Mouse (Mus musculus) ES-Bruce4 (cell line): ENCODE data around the gene Aff3. TPM values are rescaled to one million over a fixed set of nuclear protein-coding genes. Genes with fewer than 3 reads are reported as not detected.

ENCODE experiments used
- H3K27ac ChIP-seq: 2 replicates; pipeline ENCODE4 v1.5.1; 2012; ENCODE audit warnings: low read length, inconsistent platforms; ENCODE audit not compliant: insufficient read depth
- H3K27me3 ChIP-seq: 2 replicates; pipeline ENCODE4 v1.6.1; 2012; ENCODE audit warnings: mild to moderate bottlenecking, low read length, inconsistent platforms; ENCODE audit not compliant: control insufficient read depth, poor library complexity, insufficient read depth, severe bottlenecking
- H3K36me3 ChIP-seq: 2 replicates; pipeline ENCODE4 v1.6.1; 2012; ENCODE audit warnings: inconsistent platforms, mild to moderate bottlenecking, low read length, moderate library complexity; ENCODE audit not compliant: control insufficient read depth, poor library complexity, insufficient read depth, severe bottlenecking
- H3K4me1 ChIP-seq: one replicate; pipeline ENCODE4 v1.8.1; 2011; ENCODE audit warnings: low read length; ENCODE audit not compliant: control insufficient read depth, insufficient read depth
- H3K4me3 ChIP-seq: 2 replicates; pipeline ENCODE4 v1.5.1; 2011; ENCODE audit warnings: low read depth, mild to moderate bottlenecking, low read length
- H3K9ac ChIP-seq: 2 replicates; pipeline ENCODE4 v1.6.1; 2012; ENCODE audit warnings: low read depth, mild to moderate bottlenecking, inconsistent platforms; ENCODE audit not compliant: poor library complexity, severe bottlenecking
- H3K9me3 ChIP-seq: replicated peaks from 2 replicates; pipeline ENCODE4 v1.6.1; 2012; ENCODE audit warnings: mild to moderate bottlenecking, low read length, inconsistent platforms; ENCODE audit not compliant: control insufficient read depth, poor library complexity, insufficient read depth, severe bottlenecking
- CTCF ChIP-seq: IDR thresholded peaks from one replicate; pipeline ENCODE4 v1.8.1; 2011; ENCODE audit warnings: low read depth, low read length
- EP300 ChIP-seq: IDR thresholded peaks from 2 replicates; pipeline ENCODE4 v1.6.1; 2011; ENCODE audit warnings: low read depth, low read length; ENCODE audit not compliant: insufficient read depth
- POLR2A ChIP-seq: IDR thresholded peaks from one replicate; pipeline ENCODE4 v1.8.1; 2011; ENCODE audit warnings: low read length; ENCODE audit not compliant: insufficient read depth
- polyA plus RNA-seq: library from polyadenylated mRNA; stranded (reverse); fragments of >200 nt; gene quantifications from 2 replicates; pipeline ENCODE4 v1.2.4, GENCODE M21; 2011; ENCODE audit warnings: low read depth; ENCODE audit not compliant: missing spikeins, insufficient read depth, insufficient read length

Aff3 gene
- polyA plus RNA-seq, 1 experiment: 9.2 TPM

GRCm38 (mm10) chr1:38470817-38471216 lies 193.9 kb downstream of the Aff3 start:
- no peak overlapping the region for H3K4me3 ChIP-seq
- H3K4me1 ChIP-seq: no peaks in the 10 kb centered on the region
- no peaks in the 10 kb centered on the region for H3K27me3 ChIP-seq
- H3K9ac ChIP-seq: no peak overlapping the region
- no peaks in the 10 kb centered on the region for H3K36me3 ChIP-seq
- H3K27ac ChIP-seq: no peak overlapping the region
- no peak for TF ChIP-seq EP300
- no peak for TF ChIP-seq CTCF
- TF ChIP-seq POLR2A: no peak
- no peaks in the 10 kb centered on the region for H3K9me3 ChIP-seq

DNA sequence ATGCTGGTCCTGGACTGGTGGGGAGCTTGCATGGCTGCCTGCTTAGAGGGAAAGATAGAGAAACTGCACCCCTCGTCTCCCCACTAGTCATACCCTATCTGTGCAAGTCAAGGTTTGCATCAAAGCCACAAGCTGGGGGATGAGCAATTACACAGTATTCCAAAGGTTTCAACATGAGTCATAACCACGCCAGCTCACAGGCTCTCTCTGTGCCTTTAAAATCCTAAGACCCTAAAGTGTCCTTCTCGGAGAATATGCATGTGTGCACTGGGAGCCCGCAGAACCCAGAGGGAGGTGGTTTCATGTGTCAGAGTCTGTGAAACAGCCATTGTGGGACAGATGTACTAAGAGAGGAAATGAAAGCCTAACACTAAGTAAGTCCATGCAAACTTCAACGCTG lies 194.6 kb downstream of the Aff3 start:
- TF ChIP-seq CTCF: no peak
- no peak for TF ChIP-seq EP300
- TF ChIP-seq POLR2A: no peak
- no peaks in the 10 kb centered on the region for H3K36me3 ChIP-seq
- H3K4me1 ChIP-seq: no peaks in the 10 kb centered on the region
- H3K27me3 ChIP-seq: no peaks in the 10 kb centered on the region
- H3K4me3 ChIP-seq: no peak overlapping the region
- no peak overlapping the region for H3K27ac ChIP-seq
- no peak overlapping the region for H3K9ac ChIP-seq
- H3K9me3 ChIP-seq: no peaks in the 10 kb centered on the region

DNA sequence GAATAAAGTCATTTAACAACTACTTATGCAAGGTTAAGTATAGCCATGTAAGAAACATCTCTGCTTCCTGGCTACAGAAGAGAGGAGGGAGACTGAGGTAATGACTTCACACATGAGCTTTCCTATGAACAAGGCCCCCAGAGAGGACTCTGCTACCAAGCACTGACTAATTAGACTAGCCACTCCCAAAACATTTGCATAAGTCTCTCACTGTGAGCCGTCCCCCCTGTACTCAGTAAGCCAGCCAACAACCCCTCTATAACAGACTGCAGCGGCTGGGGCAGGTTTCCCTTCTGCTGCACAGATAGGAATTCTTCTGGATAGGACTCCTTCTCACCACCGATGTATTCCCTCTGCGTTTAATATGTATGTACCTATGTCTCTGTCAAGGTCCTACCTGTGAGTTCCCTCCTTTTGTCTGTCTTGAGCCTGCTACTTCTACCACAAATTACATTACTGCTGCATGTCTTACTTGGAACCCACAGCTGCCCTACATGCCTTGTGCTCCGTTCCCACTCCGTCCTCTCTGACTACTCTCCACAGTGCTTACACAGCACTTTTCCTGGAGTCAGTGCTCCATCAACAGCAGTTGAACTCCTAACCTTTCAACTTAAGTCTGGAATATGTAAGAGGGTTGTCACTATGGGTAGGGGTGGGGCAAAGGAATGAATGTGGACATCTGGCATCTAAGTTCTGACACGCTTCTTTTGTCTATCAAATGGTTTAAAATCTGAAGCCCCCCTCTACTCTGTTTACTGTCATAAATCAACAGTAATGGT lies 197.3 kb downstream of the Aff3 start:
- Histone ChIP-seq H3K27ac (no peak overlapping the region), H3K27me3 (no peaks in the 10 kb centered on the region), H3K4me3 (no peak overlapping the region), H3K36me3 (no peaks in the 10 kb centered on the region), H3K4me1 (no peaks in the 10 kb centered on the region), H3K9me3 (no peaks in the 10 kb centered on the region), H3K9ac (no peak overlapping the region)
- TF ChIP-seq EP300 (no peak), CTCF (no peak), POLR2A (no peak)

DNA sequence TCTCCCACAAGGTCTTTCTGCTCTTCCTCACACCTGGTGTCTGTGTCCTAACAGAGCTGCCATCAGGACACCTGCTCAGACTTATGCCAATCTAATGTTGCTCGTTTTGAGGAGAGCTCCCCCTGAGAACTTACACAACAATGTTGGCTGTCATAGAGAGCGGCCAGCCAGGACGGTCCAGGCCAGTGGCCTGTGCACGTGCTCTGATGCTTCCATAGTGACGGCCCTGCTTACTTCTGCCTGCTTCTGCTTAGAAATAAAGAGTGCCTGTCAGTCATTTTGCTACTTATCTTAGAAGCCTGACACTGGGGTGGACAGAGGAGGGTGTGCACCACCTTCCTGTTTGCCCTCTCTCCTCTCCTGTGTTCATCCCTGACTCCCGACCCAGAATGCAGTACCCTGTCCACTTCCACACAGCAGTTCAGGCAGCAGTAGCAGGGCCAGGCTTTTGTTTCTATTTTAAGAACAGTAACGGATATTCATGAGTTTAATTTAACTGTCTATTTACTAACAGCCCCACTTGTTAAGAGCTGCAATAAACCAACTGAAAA lies 208.0 kb downstream of the Aff3 start:
- Histone ChIP-seq H3K27me3 (no peaks in the 10 kb centered on the region), H3K4me1 (no peaks in the 10 kb centered on the region), H3K4me3 (no peak overlapping the region), H3K36me3 (no peaks in the 10 kb centered on the region), H3K9ac (no peak overlapping the region), H3K27ac (no peak overlapping the region), H3K9me3 (no peaks in the 10 kb centered on the region)
- TF ChIP-seq CTCF (no peak), EP300 (no peak), POLR2A (no peak)

- Histone ChIP-seq H3K4me1 (no peaks in the 10 kb centered on the region), H3K9ac (no peak overlapping the region), H3K27ac (no peak overlapping the region), H3K4me3 (no peak overlapping the region), H3K9me3 (no peaks in the 10 kb centered on the region), H3K27me3 (no peaks in the 10 kb centered on the region), H3K36me3 (no peaks in the 10 kb centered on the region)
- TF ChIP-seq EP300 (no peak), CTCF (no peak), POLR2A (no peak)
Observed at GRCm38 (mm10) chr1:38454921-38455320, 209.8 kb downstream of the Aff3 start.

- Histone ChIP-seq H3K9ac (no peak overlapping the region), H3K4me1 (no peaks in the 10 kb centered on the region), H3K36me3 (no peaks in the 10 kb centered on the region), H3K27ac (no peak overlapping the region), H3K4me3 (no peak overlapping the region), H3K27me3 (no peaks in the 10 kb centered on the region), H3K9me3 (no peaks in the 10 kb centered on the region)
- TF ChIP-seq EP300 (no peak), POLR2A (no peak), CTCF (no peak)
Observed at GRCm38 (mm10) chr1:38451367-38451766, 213.4 kb downstream of the Aff3 start.
